Mouse (Mus musculus): Measurements from ENCODE around the gene Lhx1.

The Lhx1 gene

DNA sequence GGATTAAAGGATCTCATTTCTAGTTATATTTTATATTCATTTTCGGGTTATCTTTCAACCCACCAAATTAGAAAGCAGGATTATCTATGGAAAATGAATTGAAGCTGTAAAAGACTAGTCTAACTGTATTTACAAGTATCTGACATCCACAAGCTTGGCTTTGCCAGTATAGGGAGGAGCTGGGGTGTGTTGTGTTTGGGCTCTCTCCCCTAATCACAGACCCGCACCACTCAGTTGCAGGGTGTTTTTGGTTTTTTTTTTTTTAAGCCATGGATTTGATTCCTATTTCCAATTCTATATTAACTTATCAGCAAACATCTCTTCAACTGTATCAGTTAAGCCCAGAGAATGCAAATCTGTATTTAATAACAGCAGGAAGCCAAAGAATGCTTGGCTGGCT lies 7.9 kb downstream of the Lhx1 start:
- in situ Hi-C loops (cut with MboI; ENCODE audit: low pct_unique_long_range_greater_than_20kb in 1 of 2, low sequenced_read_pairs in 2 of 2, unreplicated experiment in 1 of 2) = no loop called here

DNA sequence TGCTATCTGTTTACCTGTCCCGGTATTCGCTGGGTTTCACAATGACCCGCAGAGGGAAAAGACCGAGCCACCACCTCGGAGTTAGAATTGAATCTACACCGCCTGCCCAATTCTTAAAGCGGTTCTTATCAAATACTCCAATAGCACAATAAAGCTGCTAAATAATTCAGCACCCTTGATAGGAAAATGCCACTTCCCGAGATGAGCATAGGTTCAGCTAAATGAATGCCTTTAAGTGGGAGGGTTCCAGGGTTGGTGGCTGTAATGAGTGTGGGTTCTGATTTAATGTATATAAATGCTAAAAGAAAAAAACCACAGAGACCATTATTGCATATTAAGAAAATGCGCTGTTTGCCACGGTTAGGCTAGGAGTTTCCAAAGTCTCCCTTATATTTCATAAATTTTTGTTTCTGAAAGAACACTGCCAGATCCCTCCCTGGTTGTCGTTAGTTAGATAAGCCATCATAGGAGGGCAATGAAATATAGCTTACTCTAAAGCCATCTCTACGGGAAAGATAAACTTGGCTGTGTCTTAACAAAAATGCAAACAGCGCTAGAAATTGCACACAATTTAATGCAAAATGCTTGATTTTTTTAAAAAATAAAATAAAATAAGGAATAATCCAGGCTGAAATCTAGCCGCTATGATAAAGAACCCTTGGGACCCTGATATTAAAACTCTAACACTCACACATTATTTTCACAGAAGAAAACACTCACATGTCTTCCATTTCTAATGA lies 8.7 kb downstream of the Lhx1 start:
- in situ Hi-C loops (cut with MboI; ENCODE audit: low pct_unique_long_range_greater_than_20kb in 1 of 2, low sequenced_read_pairs in 2 of 2, unreplicated experiment in 1 of 2) = no loop called here

DNA sequence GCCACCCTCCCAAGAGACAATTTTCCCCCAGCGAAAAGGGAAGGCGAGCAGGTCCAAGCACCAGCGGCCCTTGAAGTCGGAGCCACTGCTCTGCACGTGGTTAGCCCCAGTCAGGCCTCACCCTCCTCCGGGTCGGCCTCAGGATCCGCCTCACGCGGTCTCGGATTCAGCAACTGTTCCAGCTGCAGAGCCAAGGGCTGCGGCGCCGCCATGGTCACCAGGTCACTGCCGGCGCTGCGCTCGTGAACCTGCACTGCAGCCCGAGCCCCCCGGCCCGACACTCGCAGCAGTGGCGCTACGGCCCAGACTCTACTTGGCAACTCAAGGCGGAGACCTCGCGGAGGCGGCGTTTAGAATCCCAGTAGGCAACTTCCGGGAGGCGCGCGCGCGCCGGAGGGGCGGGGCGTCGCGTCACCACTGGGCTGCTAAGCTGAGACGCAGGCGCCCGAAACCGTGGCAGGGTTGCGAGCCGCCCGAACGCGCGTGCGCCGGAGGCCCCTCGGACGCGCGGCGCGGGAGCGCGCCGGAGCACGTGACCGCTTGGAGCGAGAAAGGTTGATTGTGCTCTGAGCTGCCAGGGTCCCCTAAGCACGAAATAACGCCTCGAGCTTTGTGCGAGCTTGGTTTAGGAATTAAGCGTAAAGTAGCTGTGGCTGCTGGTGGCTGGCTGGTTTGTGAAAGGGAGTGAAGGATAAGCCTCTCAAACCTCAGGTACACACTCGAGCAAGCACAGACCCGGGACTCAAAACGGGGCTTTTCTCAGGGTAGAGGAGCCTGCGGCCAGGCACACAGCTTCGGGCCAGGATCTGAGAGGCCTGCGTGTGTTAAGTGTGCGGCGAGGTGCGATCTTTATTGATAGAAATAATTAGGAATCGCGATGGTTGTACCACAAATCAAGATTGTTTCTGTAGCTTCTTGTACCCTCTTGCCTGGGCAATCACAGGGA lies 11.9 kb downstream of the Lhx1 start, which contains the start of gene Aatf:
TSS of gene Aatf (minus strand) at position 352 of the 946 bp plus-strand sequence.
- in situ Hi-C loops (cut with MboI; ENCODE audit: low pct_unique_long_range_greater_than_20kb in 1 of 2, low sequenced_read_pairs in 2 of 2, unreplicated experiment in 1 of 2) = no loop called here

DNA sequence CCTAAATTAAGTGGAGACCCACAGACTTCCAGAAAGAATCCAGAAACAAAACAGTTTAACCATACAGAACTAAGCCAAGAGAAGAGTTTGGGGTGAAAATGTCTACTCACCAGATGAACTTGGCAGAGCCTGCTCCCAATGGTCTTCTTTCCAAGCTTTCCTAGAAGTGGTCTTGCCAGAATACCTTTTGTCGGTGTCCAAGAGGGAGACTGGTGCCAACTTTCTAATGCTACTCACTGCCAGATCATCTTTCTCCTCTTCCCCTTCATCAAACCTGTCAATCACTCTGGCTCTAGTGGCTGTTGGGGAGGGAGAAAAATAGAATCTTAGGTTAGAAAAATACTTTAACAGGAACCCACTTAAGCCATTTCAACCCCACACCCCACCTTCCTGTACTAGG lies 13.3 kb downstream of the Lhx1 start:
- in situ Hi-C loops (cut with MboI; ENCODE audit: low pct_unique_long_range_greater_than_20kb in 1 of 2, low sequenced_read_pairs in 2 of 2, unreplicated experiment in 1 of 2) = no loop called here

GRCm38 (mm10) chr11:84504296-84504695 lies 21.0 kb downstream of the Lhx1 start:
- in situ Hi-C loops (cut with MboI; ENCODE audit: low pct_unique_long_range_greater_than_20kb in 1 of 2, low sequenced_read_pairs in 2 of 2, unreplicated experiment in 1 of 2) = no loop called here

DNA sequence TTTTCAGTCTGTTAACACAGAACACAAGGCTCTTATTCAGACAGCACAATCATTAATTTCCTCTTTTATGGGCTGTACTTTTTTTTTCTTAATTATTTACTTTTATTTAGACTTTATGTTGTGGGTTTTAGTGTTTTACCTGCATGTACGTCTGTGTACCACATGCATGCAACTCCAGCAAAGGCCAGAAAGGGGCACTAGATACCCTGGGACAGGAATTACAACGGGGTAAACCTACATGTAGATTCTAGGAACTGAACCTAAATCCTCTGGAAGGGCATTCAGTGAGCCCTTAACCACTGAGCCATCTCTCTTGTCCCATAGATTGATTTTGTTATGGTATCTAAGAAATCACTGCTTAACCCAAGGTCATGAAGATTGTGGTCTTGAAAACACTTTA lies 27.4 kb downstream of the Lhx1 start:
- in situ Hi-C loops (cut with MboI; ENCODE audit: low pct_unique_long_range_greater_than_20kb in 1 of 2, low sequenced_read_pairs in 2 of 2, unreplicated experiment in 1 of 2) = no loop called here

DNA sequence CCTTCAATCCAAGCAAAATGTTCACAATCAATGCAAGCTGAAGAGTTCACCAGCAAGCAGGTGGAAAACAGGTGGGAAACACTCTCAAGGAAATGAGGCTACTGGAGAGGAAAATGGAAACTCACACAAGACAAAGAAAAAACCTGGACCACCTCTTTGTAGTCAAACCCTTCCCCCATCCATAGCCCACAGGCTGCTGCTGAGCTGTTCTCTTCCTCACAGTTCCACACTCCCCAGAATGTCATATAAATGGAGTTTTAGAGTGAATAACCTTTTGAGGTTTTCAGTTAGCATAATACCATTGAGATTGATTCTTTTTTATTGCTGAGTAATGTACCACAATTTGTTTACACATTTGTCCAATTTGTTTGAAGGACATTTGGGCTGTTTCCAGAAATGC lies 28.4 kb downstream of the Lhx1 start:
- in situ Hi-C loops (cut with MboI; ENCODE audit: low pct_unique_long_range_greater_than_20kb in 1 of 2, low sequenced_read_pairs in 2 of 2, unreplicated experiment in 1 of 2) = no loop called here

GRCm38 (mm10) chr11:84495774-84496173 lies 29.6 kb downstream of the Lhx1 start:
- in situ Hi-C loops (cut with MboI; ENCODE audit: low pct_unique_long_range_greater_than_20kb in 1 of 2, low sequenced_read_pairs in 2 of 2, unreplicated experiment in 1 of 2) = no loop called here

- in situ Hi-C loops (cut with MboI; ENCODE audit: low pct_unique_long_range_greater_than_20kb in 1 of 2, low sequenced_read_pairs in 2 of 2, unreplicated experiment in 1 of 2) = no loop called here
Observed at GRCm38 (mm10) chr11:84481661-84482060, 43.7 kb downstream of the Lhx1 start.

- in situ Hi-C loops (cut with MboI; ENCODE audit: low pct_unique_long_range_greater_than_20kb in 1 of 2, low sequenced_read_pairs in 2 of 2, unreplicated experiment in 1 of 2) = no loop called here
Observed at GRCm38 (mm10) chr11:84480451-84480850, 44.9 kb downstream of the Lhx1 start.

DNA sequence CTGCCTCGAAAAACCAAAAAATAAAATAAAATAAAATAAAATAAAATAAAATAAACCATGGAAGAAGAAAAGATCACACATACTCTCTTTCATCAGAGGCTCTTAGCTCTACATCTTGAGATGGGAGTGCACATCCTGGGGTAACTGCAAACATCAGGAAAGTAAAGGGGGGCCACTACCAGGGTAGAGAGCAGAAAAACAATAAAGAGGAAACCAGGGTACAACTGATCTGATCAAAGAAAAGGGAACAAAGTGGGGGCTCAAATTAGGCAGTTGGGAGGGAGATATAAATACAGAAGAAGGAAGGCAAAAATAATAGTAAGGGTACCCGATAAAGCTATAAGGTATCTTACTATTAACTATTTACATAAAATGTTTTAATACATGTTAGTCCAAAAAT lies 48.7 kb downstream of the Lhx1 start:
- in situ Hi-C loops (cut with MboI; ENCODE audit: low pct_unique_long_range_greater_than_20kb in 1 of 2, low sequenced_read_pairs in 2 of 2, unreplicated experiment in 1 of 2) = no loop called here

DNA sequence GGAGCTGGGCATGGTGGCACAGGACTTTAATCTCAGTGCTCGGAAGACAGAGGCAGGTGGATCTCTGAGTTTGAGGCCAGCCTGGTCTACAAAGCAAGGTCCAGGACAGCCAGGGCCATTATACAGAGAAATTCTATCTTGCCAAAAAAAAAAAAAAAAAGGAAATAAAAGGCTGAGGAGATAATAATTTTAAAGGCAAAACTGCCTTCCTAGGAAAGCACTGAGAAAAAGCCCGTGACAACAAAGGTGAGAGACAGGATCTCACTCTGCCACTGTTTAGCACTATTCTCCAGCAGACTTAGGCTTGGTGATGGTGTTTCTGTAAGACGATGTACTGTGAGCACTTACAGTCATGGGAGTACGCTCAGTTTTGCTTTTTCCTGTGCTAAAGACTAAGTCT lies 49.3 kb downstream of the Lhx1 start:
- in situ Hi-C loops (cut with MboI; ENCODE audit: low pct_unique_long_range_greater_than_20kb in 1 of 2, low sequenced_read_pairs in 2 of 2, unreplicated experiment in 1 of 2) = no loop called here

GRCm38 (mm10) chr11:84473093-84473667 lies 52.2 kb downstream of the Lhx1 start:
- in situ Hi-C loops (cut with MboI; ENCODE audit: low pct_unique_long_range_greater_than_20kb in 1 of 2, low sequenced_read_pairs in 2 of 2, unreplicated experiment in 1 of 2) = no loop called here

Measured in mouse embryonic stem cell (cell line).